Mouse (Mus musculus) bone marrow, adult 2 months (tissue): Measurements from ENCODE around the gene Ctrl. TPM values are rescaled to one million over a fixed set of nuclear protein-coding genes. Genes with fewer than 3 reads are reported as not detected.
A peak's percentile ranks its signal among the peaks of the same experiment; 100 is the strongest.

Experiments
- H3K27ac ChIP-seq: fragments of 200-500 bp; 2 replicates; pipeline ENCODE4 v1.5.1; 2012; ENCODE audit warnings: low read depth, mild to moderate bottlenecking, control low read depth, inconsistent platforms, low read length; ENCODE audit not compliant: control insufficient read depth, poor library complexity, insufficient read depth
- H3K4me1 ChIP-seq: fragments of 200-500 bp; 2 replicates; pipeline ENCODE4 v1.6.1; 2011; ENCODE audit warnings: low read length; ENCODE audit not compliant: control insufficient read depth, insufficient read depth
- H3K4me3 ChIP-seq: fragments of 200-500 bp; replicated peaks from 2 replicates; pipeline ENCODE3; 2011; ENCODE audit warnings: mild to moderate bottlenecking, low read depth, low read length, control low read depth; ENCODE audit not compliant: control insufficient read depth
- CTCF ChIP-seq: fragments of 200-500 bp; IDR thresholded peaks from 2 replicates; pipeline ENCODE4 v1.5.1; 2011; ENCODE audit warnings: low read length, control low read depth; ENCODE audit not compliant: control insufficient read depth, insufficient read depth
- POLR2A ChIP-seq: fragments of 200-500 bp; IDR thresholded peaks from 2 replicates; pipeline ENCODE4 v1.6.1; 2011; ENCODE audit warnings: low read depth, mild to moderate bottlenecking, control low read depth, low read length, borderline replicate concordance; ENCODE audit not compliant: control insufficient read depth
- WGBS: fragments of 180-500 bp; shearing (Covaris S2); methylation state at CpG from one replicate; pipeline ENCODE4 v1.1.7; 2018; 5-methylcytosine and 5-hydroxymethylcytosine counted together
- polyA plus RNA-seq: library from polyadenylated mRNA; stranded (reverse); fragments of >200 nt; gene quantifications from 2 replicates; pipeline ENCODE4 v1.2.4, GENCODE M21; 2011; ENCODE audit warnings: low replicate concordance; ENCODE audit not compliant: missing spikeins, insufficient read depth, insufficient read length

The Ctrl gene
- polyA plus RNA-seq, 1 experiment: not detected

- no peak overlapping the region for H3K27ac ChIP-seq
- no peak for TF ChIP-seq POLR2A
- TF ChIP-seq CTCF: no peak
- no peak overlapping the region for H3K4me3 ChIP-seq
- 76% methylated on average over 10 of the region's 10 CpGs for WGBS
- H3K4me1 ChIP-seq: no peaks in the 10 kb centered on the region
These were observed 15.7 kb upstream of the Ctrl start for GRCm38 (mm10) chr8:105949350-105949749.

DNA sequence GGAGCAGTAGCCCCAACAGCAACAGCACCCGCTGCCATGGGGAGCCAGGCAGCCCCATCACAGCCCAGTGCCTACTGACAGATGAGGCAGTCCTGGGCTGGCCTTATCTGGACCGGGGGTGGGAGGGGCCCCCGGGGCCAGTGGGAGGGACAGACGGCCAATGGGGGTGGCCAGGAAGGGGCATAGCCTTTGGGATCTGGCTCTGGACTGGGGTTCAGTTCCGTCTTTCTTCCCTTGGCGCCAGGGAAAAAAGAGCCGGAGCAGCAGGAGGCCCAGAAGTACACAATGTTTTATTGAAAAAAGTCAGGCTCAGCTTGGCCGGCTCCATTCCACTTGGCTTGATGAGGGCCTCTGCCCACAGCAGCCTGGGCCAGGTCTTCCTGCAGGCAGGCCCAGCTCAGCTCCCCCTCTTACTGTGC, 9.7 kb upstream of the Ctrl start, which contains the start of gene Lcat:
Gene Lcat (minus strand): TSS at position 62 of the 419 bp plus-strand sequence.
- no peak within 1 kb of the TSS for H3K27ac ChIP-seq

GRCm38 (mm10) chr8:105942542-105942941, 8.9 kb upstream of the Ctrl start:
- WGBS: 95% methylated on average over 5 of the region's 5 CpGs
- no peak overlapping the region for H3K4me3 ChIP-seq
- TF ChIP-seq CTCF (no peak), POLR2A (no peak)
- no peaks in the 10 kb centered on the region for H3K4me1 ChIP-seq
- H3K27ac ChIP-seq: no peak overlapping the region

More for the DNA sequence above, 9.7 kb upstream of the Ctrl start, which contains the start of gene Lcat:
- H3K4me3 ChIP-seq: no peak within 1 kb of the TSS
- no peaks in the 10 kb centered on the region for H3K4me1 ChIP-seq
- WGBS: 85% methylated on average over 8 of the region's 8 CpGs
- TF ChIP-seq CTCF: no peak
- TF ChIP-seq POLR2A: no peak

DNA sequence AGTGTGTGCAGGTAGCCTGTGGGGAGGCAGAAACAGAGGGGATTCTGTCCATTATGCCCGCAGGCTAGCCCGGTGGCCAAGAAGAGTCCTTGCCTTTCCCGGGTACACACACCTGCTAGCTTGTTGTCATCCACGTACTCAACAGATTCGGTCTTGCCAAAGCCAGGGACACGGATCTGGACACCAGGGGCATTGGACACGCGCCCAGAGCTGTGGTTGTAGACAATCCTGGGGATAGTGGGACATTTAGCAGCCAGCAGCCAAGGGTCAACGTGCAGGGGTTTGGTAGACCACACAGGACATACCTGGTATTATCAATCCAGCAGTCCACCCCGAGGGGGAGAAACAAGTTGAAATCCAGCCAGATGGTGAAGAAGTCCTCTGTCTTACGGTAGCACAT, 8.4 kb upstream of the Ctrl start:
- H3K27ac ChIP-seq: no peak overlapping the region
- no peak overlapping the region for H3K4me3 ChIP-seq
- WGBS: 88% methylated on average over 11 of the region's 11 CpGs
- TF ChIP-seq POLR2A: no peak
- TF ChIP-seq CTCF: no peak
- H3K4me1 ChIP-seq: no peaks in the 10 kb centered on the region

- 1% methylated on average over 4 of the region's 4 CpGs for WGBS
- Histone ChIP-seq H3K27ac (peak within 1 kb of the TSS; percentile 65), H3K4me3 (peak within 1 kb of the TSS; percentile 98), H3K4me1 (peaks cover 1% of the 10 kb centered on the region; the same call in 1 of the 2 replicates)
- no peak for TF ChIP-seq CTCF
- TF ChIP-seq POLR2A: no peak
These were observed 4.6 kb upstream of the Ctrl start, which contains the start of gene Psmb10 for GRCm38 (mm10) chr8:105938306-105938669. Psmb10 (minus strand) TSS chr8:105938444.

DNA sequence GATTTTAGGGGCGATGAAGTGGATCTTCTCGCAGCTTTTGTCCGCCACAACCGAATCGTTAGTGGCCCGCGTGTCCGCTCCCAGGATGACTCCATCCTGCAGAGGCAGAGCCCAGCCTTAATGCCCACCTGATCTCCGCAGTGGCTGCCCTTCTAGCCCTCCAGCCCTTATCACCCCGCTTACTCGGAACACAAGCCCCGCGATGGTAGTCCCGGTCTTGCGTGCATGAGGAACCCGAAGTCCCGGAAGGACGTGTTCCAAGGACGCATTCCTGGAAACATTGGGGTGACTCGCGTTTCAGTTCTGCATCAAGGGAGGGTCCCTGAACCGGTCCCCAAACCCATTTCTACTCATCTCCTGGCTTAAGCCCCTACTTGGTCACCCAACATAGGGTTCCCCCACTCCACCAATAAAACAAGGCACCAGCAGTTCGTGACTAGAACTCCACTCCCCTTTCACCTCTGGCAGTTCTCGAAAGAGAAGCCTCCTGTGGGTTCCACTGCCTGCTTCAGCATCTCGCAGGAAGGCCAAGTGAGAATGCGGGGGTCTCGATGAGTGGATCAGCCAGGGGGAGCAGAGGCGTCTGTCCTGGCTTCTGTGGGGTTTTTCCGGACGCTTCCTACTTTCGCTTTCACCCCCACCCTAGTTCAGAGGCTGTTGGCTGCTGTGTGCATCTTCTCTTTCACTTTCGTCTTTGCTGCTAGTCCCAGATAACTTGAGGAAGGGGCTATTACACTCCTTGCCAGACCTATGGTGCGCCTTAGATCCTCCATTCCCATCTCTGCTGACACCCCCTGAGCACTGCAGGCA, 4.0 kb upstream of the Ctrl start:
- under 1% methylated on average over 33 of the region's 33 CpGs for WGBS
- peak overlapping the region; percentile 65 for H3K27ac ChIP-seq
- peaks cover 1% of the 10 kb centered on the region; the same call in 1 of the 2 replicates for H3K4me1 ChIP-seq
- H3K4me3 ChIP-seq: peak overlapping the region; percentile 98
- no peak for TF ChIP-seq CTCF
- no peak for TF ChIP-seq POLR2A

DNA sequence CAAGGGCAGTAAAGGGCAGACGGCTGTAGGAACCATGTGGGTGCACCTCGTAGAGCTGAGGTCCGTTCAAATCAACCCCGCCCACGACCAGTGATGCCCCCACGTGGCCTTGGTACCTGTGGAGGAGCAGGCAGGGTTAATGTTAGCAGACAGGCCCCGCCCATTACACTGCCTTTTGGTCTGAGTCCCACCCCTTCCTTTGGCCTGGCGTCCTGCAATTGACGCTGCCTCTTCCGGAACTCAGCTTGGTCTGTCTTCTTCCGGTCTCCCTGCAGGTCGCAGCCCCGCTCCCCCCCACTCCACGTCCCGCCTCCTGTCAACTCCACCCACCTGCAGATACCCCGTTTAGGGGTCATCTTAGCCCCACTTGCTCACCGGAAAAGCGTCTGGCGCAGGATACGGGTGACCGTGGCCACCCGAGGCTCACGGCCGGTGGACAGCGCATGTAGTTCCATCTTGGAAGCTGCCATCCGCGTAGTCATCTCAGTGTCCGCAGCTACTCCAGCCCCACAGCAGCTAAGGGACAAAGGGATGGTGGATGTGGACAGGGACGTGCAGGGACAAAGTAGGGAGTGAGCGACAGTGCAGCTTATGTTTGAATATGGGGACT, 3.3 kb upstream of the Ctrl start:
- WGBS: under 1% methylated on average over 30 of the region's 30 CpGs
- Histone ChIP-seq H3K27ac (peak overlapping the region; percentile 65), H3K4me1 (peaks cover 1% of the 10 kb centered on the region; the same call in 1 of the 2 replicates), H3K4me3 (peak overlapping the region; percentile 98)
- TF ChIP-seq CTCF: no peak
- peak; percentile 78 for TF ChIP-seq POLR2A

GRCm38 (mm10) chr8:105935863-105936603, 2.4 kb upstream of the Ctrl start:
- 60% methylated on average over 7 of the region's 7 CpGs for WGBS
- no peak overlapping the region for H3K4me3 ChIP-seq
- TF ChIP-seq POLR2A: no peak
- TF ChIP-seq CTCF: no peak
- H3K4me1 ChIP-seq: peaks cover 1% of the 10 kb centered on the region; the same call in 1 of the 2 replicates
- H3K27ac ChIP-seq: no peak overlapping the region

DNA sequence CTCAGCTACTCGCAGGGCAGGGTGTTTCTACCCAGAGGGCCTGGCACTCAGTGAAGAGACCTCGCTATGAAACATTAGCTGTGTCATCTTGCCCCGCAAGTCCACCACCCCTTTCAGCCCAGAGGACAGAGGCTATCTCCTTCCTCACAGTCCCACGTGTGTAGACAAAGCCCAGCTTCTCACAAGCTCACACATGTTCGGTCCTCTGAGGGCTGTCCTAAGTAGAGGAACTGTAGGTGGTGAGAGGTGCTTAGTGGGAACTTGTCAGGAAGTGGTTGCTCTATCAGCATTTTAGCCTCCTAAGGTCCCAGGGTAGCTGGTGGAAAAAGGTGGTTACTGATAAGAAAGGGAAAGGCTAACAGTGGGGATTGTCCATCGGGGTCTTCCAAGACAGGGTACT, 1.4 kb upstream of the Ctrl start:
- TF ChIP-seq POLR2A (no peak), CTCF (no peak)
- peaks cover 1% of the 10 kb centered on the region; the same call in 1 of the 2 replicates for H3K4me1 ChIP-seq
- WGBS: 26% methylated on average over 6 of the region's 6 CpGs
- H3K27ac ChIP-seq: no peak overlapping the region
- no peak overlapping the region for H3K4me3 ChIP-seq
